Mouse (Mus musculus) hindbrain, embryonic 16.5 days (tissue): Measurements from ENCODE around the gene Slc4a10. TPM values are rescaled to one million over a fixed set of nuclear protein-coding genes. Genes with fewer than 3 reads are reported as not detected.

Source experiments
- ATAC-seq: fragments of 200-750 bp; cut with Nextera tagmentation; 2 replicates; pipeline ENCODE4 v1.8.0; 2017; ENCODE audit warnings: moderate TSS enrichment, moderate library complexity
- H3K27ac ChIP-seq: fragments of 300-500 bp; sonication (generic); 2 replicates; pipeline ENCODE4 v1.5.1; 2014; ENCODE audit warnings: low read depth, mild to moderate bottlenecking, control low read depth, low read length, moderate library complexity
- H3K27me3 ChIP-seq: fragments of 300-500 bp; sonication (generic); replicated peaks from 2 replicates; pipeline ENCODE4 v1.6.1; 2014; ENCODE audit warnings: low read length; ENCODE audit not compliant: control insufficient read depth, insufficient read depth
- H3K36me3 ChIP-seq: fragments of 300-500 bp; sonication (generic); 2 replicates; pipeline ENCODE4 v1.6.1; 2014; ENCODE audit warnings: mild to moderate bottlenecking, low read length, moderate library complexity, mixed read lengths; ENCODE audit not compliant: control insufficient read depth, insufficient read depth
- H3K4me1 ChIP-seq: fragments of 300-500 bp; sonication (generic); 2 replicates; pipeline ENCODE4 v1.6.1; 2014; ENCODE audit warnings: low read depth, low read length; ENCODE audit not compliant: control insufficient read depth, insufficient read depth
- H3K4me2 ChIP-seq: fragments of 300-500 bp; sonication (generic); 2 replicates; pipeline ENCODE4 v1.6.1; 2014; ENCODE audit warnings: mild to moderate bottlenecking, low read length, control low read depth, moderate library complexity
- H3K4me3 ChIP-seq: fragments of 300-500 bp; sonication (generic); 2 replicates; pipeline ENCODE4 v1.5.1; 2014; ENCODE audit warnings: mild to moderate bottlenecking, low read length, control low read depth, moderate library complexity
- H3K9ac ChIP-seq: fragments of 300-500 bp; sonication (generic); 2 replicates; pipeline ENCODE4 v1.6.1; 2014; ENCODE audit warnings: low read depth, mild to moderate bottlenecking, control low read depth, low read length, moderate library complexity
- H3K9me3 ChIP-seq: fragments of 300-500 bp; sonication (generic); 2 replicates; pipeline ENCODE4 v1.6.1; 2014; ENCODE audit warnings: mild to moderate bottlenecking, low read length, moderate library complexity; ENCODE audit not compliant: control insufficient read depth
- WGBS: fragments of 180-500 bp; shearing (Covaris S2); extraction: QIAGEN DNeasy Blood & Tissue Kit; methylation state at CpG from one replicate; pipeline ENCODE4 v1.1.7; 2014; 5-methylcytosine and 5-hydroxymethylcytosine counted together
- polyA plus RNA-seq: library from polyadenylated mRNA; unstranded; fragments of >200 nt; fragmentation: Nextera tagmentation; extraction: Ambion mirVana; gene quantifications from 2 replicates; pipeline ENCODE4 v1.2.1, GENCODE M21; 2015

Slc4a10 gene
- polyA plus RNA-seq, 1 experiment from 2014 or later: 29.2 TPM

GRCm38 (mm10) chr2:62227563-62227962 is 181.3 kb downstream of the Slc4a10 start:
- no peak overlapping the region for H3K4me3 ChIP-seq
- H3K27me3 ChIP-seq: no peaks in the 10 kb centered on the region
- no peak overlapping the region for H3K9ac ChIP-seq
- H3K27ac ChIP-seq: no peak overlapping the region
- no peaks in the 10 kb centered on the region for H3K4me1 ChIP-seq
- no peaks in the 10 kb centered on the region for H3K9me3 ChIP-seq
- H3K36me3 ChIP-seq: no peaks in the 10 kb centered on the region
- no peak for ATAC-seq
- no peak overlapping the region for H3K4me2 ChIP-seq

- WGBS: 75% methylated on average over 2 of the region's 2 CpGs
- H3K36me3 ChIP-seq: no peaks in the 10 kb centered on the region
- no peaks in the 10 kb centered on the region for H3K27me3 ChIP-seq
- H3K4me1 ChIP-seq: no peaks in the 10 kb centered on the region
- H3K9me3 ChIP-seq: no peaks in the 10 kb centered on the region
- no peak overlapping the region for H3K4me2 ChIP-seq
- no peak for ATAC-seq
- no peak overlapping the region for H3K27ac ChIP-seq
- no peak overlapping the region for H3K9ac ChIP-seq
- H3K4me3 ChIP-seq: no peak overlapping the region
These were observed 185.0 kb downstream of the Slc4a10 start for GRCm38 (mm10) chr2:62231271-62231670.

DNA sequence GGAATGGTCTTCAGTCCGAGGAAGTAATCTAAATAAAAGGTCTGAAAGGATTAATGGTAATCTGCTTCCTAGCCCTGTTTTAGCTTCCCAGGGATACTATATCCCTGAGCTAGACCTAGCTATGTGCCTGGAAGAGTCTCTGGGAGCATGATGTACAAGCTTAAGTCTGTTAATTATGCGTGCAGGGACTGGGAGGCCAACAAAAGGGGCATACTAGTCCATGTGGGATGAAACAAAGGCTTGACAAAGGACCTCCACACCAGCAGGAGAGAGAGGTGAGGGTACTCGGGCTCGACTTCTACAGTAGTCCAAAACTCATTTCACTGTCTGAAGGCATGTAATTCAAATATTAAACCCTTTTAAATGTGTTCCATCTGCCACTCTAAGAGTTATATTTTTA is 197.9 kb downstream of the Slc4a10 start:
- 39% methylated on average over 4 of the region's 4 CpGs for WGBS
- H3K27ac ChIP-seq: no peak overlapping the region
- no peak for ATAC-seq
- no peak overlapping the region for H3K4me3 ChIP-seq
- no peak overlapping the region for H3K9ac ChIP-seq
- no peaks in the 10 kb centered on the region for H3K27me3 ChIP-seq
- no peaks in the 10 kb centered on the region for H3K36me3 ChIP-seq
- H3K9me3 ChIP-seq: no peaks in the 10 kb centered on the region
- no peak overlapping the region for H3K4me2 ChIP-seq
- no peaks in the 10 kb centered on the region for H3K4me1 ChIP-seq

- 96% methylated on average over 9 of the region's 9 CpGs for WGBS
- H3K9ac ChIP-seq: no peak overlapping the region
- no peaks in the 10 kb centered on the region for H3K36me3 ChIP-seq
- no peaks in the 10 kb centered on the region for H3K27me3 ChIP-seq
- no peak overlapping the region for H3K27ac ChIP-seq
- H3K4me2 ChIP-seq: no peak overlapping the region
- H3K9me3 ChIP-seq: no peaks in the 10 kb centered on the region
- no peaks in the 10 kb centered on the region for H3K4me1 ChIP-seq
- ATAC-seq: no peak
- no peak overlapping the region for H3K4me3 ChIP-seq
These were observed 222.2 kb downstream of the Slc4a10 start for GRCm38 (mm10) chr2:62268467-62268866.

DNA sequence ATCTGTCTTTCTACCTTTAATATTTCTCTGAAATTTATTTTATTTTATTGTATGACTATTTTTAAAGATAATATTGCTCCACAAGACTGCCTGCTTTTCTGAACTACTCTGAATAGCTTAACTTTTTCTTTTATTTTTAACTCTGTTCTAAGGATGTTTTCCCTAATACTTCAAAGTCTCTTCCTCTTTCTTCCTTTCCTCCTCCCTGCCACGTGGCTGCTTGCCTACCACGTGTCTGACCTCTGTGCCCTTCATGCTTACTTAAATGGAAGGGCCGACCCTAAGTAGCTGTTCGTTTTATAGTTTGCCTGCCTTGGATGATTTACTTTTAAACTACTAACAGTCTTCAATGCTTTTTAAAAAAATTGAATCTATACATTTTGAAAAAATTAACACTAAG is 225.6 kb downstream of the Slc4a10 start:
- H3K9me3 ChIP-seq: no peaks in the 10 kb centered on the region
- no peak for ATAC-seq
- no peak overlapping the region for H3K4me3 ChIP-seq
- no peaks in the 10 kb centered on the region for H3K27me3 ChIP-seq
- H3K27ac ChIP-seq: no peak overlapping the region
- 66% methylated on average over 4 of the region's 4 CpGs for WGBS
- no peak overlapping the region for H3K9ac ChIP-seq
- H3K4me2 ChIP-seq: no peak overlapping the region
- H3K36me3 ChIP-seq: no peaks in the 10 kb centered on the region
- no peaks in the 10 kb centered on the region for H3K4me1 ChIP-seq

DNA sequence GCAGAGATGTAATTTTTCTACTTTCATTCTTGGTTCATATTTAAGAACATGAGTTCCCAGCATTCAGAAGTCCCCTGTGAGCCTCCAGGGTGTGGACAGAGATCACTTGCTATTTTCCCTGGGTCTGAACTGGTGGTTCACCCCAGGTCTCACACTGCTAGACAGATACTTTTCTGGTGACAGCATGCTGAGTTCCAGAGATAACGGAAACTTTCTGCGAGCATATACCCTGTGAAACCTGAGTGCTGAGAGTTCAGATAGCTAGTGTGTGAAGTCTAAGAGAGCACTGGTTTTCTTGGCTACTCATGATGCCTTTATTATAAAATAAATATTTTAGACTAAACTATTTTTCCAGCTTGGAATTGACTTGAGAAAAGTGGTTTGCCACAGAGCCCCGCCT is 232.5 kb downstream of the Slc4a10 start:
- Histone ChIP-seq H3K4me2 (no peak overlapping the region), H3K9ac (no peak overlapping the region), H3K27ac (no peak overlapping the region), H3K4me1 (no peaks in the 10 kb centered on the region), H3K36me3 (no peaks in the 10 kb centered on the region), H3K4me3 (no peak overlapping the region), H3K9me3 (no peaks in the 10 kb centered on the region), H3K27me3 (no peaks in the 10 kb centered on the region)
- no peak for ATAC-seq
- WGBS: 90% methylated on average over 3 of the region's 3 CpGs

- Histone ChIP-seq H3K36me3 (no peaks in the 10 kb centered on the region), H3K27me3 (no peaks in the 10 kb centered on the region), H3K9ac (no peak overlapping the region), H3K4me1 (no peaks in the 10 kb centered on the region), H3K27ac (no peak overlapping the region), H3K9me3 (no peaks in the 10 kb centered on the region), H3K4me2 (no peak overlapping the region), H3K4me3 (no peak overlapping the region)
- no peak for ATAC-seq
- 90% methylated on average over 7 of the region's 7 CpGs for WGBS
These were observed 233.5 kb downstream of the Slc4a10 start for GRCm38 (mm10) chr2:62279777-62280176.

- no peak overlapping the region for H3K9ac ChIP-seq
- H3K4me1 ChIP-seq: no peaks in the 10 kb centered on the region
- no peaks in the 10 kb centered on the region for H3K9me3 ChIP-seq
- no peaks in the 10 kb centered on the region for H3K36me3 ChIP-seq
- no peak overlapping the region for H3K4me3 ChIP-seq
- no peaks in the 10 kb centered on the region for H3K27me3 ChIP-seq
- no peak overlapping the region for H3K4me2 ChIP-seq
- no peak overlapping the region for H3K27ac ChIP-seq
- 91% methylated on average over 2 of the region's 2 CpGs for WGBS
- ATAC-seq: no peak
These were observed 238.8 kb downstream of the Slc4a10 start for GRCm38 (mm10) chr2:62285026-62285425.

DNA sequence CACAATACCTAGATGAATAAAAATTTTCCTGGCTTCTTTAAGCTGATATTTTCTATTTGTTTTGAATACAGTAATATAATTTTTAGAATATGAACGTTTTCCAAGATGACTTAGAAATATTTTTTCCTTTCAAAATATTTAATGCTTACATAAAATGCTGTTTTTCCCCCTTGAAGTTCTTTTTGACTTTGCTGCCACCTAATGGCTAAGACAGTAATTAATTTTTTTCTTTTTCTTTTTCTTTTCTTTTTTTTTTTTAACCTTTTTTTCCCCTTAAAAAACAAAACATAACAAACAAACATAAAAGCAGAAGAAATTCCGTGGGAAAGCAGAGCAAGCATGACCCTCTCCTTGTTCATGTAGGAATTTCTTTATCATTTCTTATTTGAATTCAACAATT is 239.6 kb downstream of the Slc4a10 start:
- no peak overlapping the region for H3K27ac ChIP-seq
- H3K4me2 ChIP-seq: no peak overlapping the region
- no peaks in the 10 kb centered on the region for H3K27me3 ChIP-seq
- no peak overlapping the region for H3K4me3 ChIP-seq
- no peaks in the 10 kb centered on the region for H3K36me3 ChIP-seq
- no peak overlapping the region for H3K9ac ChIP-seq
- no peaks in the 10 kb centered on the region for H3K9me3 ChIP-seq
- H3K4me1 ChIP-seq: no peaks in the 10 kb centered on the region
- ATAC-seq: no peak
- WGBS: 2% methylated on average over 2 of the region's 2 CpGs

- H3K4me1 ChIP-seq: no peaks in the 10 kb centered on the region
- H3K9me3 ChIP-seq: no peaks in the 10 kb centered on the region
- no peak overlapping the region for H3K9ac ChIP-seq
- H3K27ac ChIP-seq: no peak overlapping the region
- 78% methylated on average over 4 of the region's 4 CpGs for WGBS
- ATAC-seq: no peak
- no peak overlapping the region for H3K4me3 ChIP-seq
- no peaks in the 10 kb centered on the region for H3K36me3 ChIP-seq
- no peaks in the 10 kb centered on the region for H3K27me3 ChIP-seq
- H3K4me2 ChIP-seq: no peak overlapping the region
These were observed 241.3 kb downstream of the Slc4a10 start for GRCm38 (mm10) chr2:62287532-62287931.
